Mouse (Mus musculus): Measurements from ENCODE around the gene Abhd12.

The Abhd12 gene

DNA sequence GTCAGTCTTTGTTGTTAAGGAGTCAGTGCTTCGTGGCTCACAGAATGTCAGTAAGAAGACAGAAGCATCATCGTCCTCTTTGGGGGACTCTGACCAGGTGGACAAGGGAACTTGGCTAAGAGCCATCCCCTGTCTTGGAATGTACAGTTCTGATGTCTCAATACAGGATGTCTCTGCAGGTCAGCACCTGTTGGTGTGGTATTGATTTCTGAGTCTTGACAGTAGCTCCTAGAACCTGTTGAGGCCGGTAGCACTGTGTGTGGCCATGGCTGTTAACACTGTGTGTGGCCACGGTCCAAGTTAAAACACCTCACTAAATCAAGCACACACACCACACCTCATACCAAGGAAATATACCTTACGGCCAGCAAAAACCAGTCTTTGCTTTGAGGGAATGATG, 103.9 kb downstream of the Abhd12 start:
- DNase-seq: no peak

- DNase-seq: no peak
Measured at GRCm38 (mm10) chr2:150798084-150798483, 106.5 kb downstream of the Abhd12 start.

DNA sequence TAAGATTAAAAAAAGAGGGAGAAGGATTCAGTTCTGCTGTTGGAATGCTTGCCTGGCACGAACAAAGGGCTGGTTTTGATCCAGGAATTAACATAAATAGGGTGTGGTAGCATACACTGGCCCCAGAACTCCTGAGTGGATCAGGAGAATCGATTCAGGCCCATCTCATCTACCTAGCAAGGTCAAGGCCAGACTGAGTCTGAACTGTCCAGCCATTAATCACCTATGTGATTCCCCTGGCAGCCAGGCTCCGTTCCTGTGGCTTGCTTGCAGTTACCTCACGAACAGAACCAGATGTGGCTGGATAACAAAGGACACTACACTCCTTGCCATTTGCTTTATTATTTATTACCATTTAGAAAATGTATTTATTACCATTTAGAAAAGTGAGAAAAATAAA, 111.2 kb downstream of the Abhd12 start:
- DNase-seq: no peak

DNA sequence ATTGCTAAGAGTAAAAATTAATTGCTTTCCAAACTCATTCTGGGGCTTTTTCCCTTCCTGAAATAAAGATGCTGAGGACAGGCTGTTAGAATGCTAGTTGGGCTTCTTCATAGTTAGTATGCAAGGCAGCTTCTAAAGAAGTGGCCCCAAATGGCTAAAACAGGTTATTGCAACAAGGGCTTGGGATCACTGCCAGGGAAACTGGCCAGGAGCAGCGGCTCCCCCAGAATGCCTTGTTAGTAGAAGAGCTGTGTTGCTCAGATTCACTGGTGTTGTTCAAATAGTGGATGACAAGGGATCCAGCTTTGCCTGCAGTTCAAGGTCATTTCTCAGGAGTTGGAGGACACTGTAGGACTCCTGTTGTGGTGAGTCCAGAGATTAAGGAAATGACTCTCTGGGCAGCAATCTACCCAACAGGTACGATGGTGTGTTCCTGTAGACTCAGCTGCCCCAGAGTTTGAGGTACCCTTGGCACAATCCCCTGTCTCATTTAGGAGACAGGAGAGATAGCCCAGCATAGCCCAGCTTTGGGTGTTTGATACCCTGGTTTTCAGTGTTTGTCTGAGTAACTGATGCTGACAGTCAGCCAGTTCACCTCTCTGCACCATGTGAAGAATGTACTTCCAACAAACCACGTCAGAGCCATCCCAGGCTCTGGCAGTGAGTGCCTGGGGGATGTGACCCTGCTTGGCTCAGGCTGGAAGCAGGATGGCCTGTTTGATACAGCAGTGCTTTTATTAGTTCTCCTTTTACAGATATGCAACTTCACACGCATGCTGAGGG, 115.6 kb downstream of the Abhd12 start:
- peak; percentile 84 for DNase-seq

GRCm38 (mm10) chr2:150787234-150787771, 117.2 kb downstream of the Abhd12 start:
- DNase-seq: no peak

DNA sequence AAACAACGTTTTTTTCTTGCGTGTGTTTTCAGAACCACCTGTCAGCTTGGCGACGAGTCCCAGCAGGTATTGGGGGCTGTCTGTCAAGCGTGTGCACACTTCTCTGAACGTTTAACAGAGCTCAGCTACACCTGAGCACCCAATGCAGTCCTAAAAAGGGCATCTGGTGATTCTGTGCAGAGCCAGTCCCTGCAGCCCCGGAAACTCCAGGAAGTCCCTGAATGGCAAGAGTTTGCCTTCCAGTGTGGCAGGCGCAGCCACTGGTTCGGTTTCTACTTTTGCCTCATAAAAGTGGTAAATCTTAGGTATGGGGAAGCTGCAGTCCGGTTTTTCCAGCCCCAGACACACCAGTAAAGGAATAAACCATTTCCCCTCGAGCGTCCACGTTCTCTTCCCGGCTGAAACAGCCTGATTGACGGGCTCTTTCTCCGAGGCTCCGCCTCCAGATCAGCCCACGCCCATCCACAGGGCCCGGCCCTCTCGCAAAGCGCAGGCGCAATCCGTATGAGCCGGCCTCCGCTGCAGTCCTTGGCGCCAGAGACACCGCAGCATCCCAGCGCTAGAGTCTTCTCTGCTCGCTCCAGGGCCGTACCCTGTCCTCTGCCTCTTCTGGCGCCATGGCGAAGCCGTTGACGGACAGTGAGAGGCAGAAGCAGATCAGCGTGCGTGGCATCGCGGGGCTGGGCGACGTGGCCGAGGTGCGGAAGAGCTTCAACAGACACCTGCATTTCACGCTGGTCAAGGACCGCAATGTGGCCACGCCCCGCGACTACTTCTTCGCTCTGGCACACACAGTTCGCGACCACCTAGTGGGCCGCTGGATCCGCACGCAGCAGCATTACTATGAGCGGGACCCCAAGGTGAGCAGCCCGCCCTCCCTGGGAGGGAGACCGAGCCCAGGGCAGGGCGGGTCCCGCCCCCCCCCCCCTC, 118.0 kb downstream of the Abhd12 start, which contains the start of gene Pygb:
TSS of gene Pygb (plus strand) at position 485 of the 930 bp plus-strand sequence.
- peak; percentile 88 for DNase-seq

DNA sequence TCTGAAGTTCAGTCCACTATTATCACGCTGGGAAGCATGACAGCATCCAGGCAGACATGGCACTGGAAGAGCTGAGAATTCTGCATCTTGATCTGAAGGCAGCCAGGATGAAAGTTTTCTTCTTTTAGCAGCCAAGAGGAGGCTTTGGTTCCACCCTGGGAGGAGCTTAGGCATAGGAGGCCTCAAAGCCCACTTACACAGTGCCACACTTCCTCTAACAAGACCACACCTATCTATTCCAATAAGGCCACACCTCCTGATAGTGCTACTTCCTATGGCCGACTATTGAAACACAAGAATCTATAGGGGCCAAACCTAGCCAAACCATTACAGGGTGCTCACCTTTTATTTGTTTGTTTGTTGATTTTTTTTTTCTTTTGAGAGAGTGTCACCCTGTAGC, 121.7 kb downstream of the Abhd12 start:
- DNase-seq: no peak
